In genomic region chr8:115307412-115307811, GRCm38 (mm10) we compare ENCODE assay signal across 22 mouse cellular contexts.
A peak's percentile ranks its signal among the peaks of the same experiment; 100 is the strongest.
DNase-seq lines count a peak whose midpoint lies in the region; ATAC-seq and TF ChIP-seq lines count a peak whose summit lies in the region.
"Had no signal": no experiment of that assay in that cellular context is flagged by ENCODE, and none has a peak within 500 bp of the region (broad histone marks: within the 10 kb centered on the region; RNA-seq: fewer than 3 reads in every experiment).

No protein-coding gene starts in this region.

- no peak overlapping the region for H3K9ac ChIP-seq in kidney, postnatal 0 days (ENCODE audit: low read depth, low read length)
- no peak overlapping the region for H3K9ac ChIP-seq in kidney, embryonic 16.5 days (replicated peaks; ENCODE audit: low read length)
- no peak overlapping the region for H3K9ac ChIP-seq in liver, embryonic 13.5 days
- H3K9ac ChIP-seq: hindbrain, embryonic 12.5 days; limb, embryonic 15.5 days had no signal

- no peaks in the 10 kb centered on the region for H3K36me3 ChIP-seq in kidney, postnatal 0 days (ENCODE audit: insufficient read depth, low read length)
- no peaks in the 10 kb centered on the region for H3K36me3 ChIP-seq in kidney, embryonic 16.5 days (ENCODE audit: insufficient read depth, low read length)
- no peaks in the 10 kb centered on the region for H3K36me3 ChIP-seq in liver, embryonic 13.5 days
- no peaks in the 10 kb centered on the region for H3K36me3 ChIP-seq in midbrain, embryonic 10.5 days
- H3K36me3 ChIP-seq: hindbrain, embryonic 12.5 days; limb, embryonic 15.5 days had no signal

- no peak for ATAC-seq in kidney, postnatal 0 days (replicated peaks; ENCODE audit: low FRiP score, low read depth)
- no peak for ATAC-seq in kidney, embryonic 16.5 days (ENCODE audit: low FRiP score, low TSS enrichment)
- no peak for ATAC-seq in liver, embryonic 13.5 days (ENCODE audit: low read depth)

- no peak overlapping the region for H3K4me2 ChIP-seq in kidney, postnatal 0 days (ENCODE audit: low read length)
- H3K4me2 ChIP-seq in kidney, embryonic 16.5 days (replicated peaks; ENCODE audit: low read depth, low read length) = no peak overlapping the region
- no peak overlapping the region for H3K4me2 ChIP-seq in liver, embryonic 13.5 days
- H3K4me2 ChIP-seq: hindbrain, embryonic 12.5 days; limb, embryonic 15.5 days had no signal

- H3K4me3 ChIP-seq in kidney, postnatal 0 days (replicated peaks; ENCODE audit: low read depth, low read length) = no peak overlapping the region
- no peak overlapping the region for H3K4me3 ChIP-seq in kidney, embryonic 16.5 days (ENCODE audit: low read length)
- H3K4me3 ChIP-seq in bone marrow macrophage, adult 2 months (ENCODE audit: insufficient read depth, low read length) = no peak overlapping the region
- H3K4me3 ChIP-seq in liver, embryonic 13.5 days (replicated peaks) = no peak overlapping the region
- H3K4me3 ChIP-seq in midbrain, embryonic 10.5 days = no peak overlapping the region
- H3K4me3 ChIP-seq: heart, adult 2 months; hindbrain, embryonic 12.5 days; layer of hippocampus, adult 2 months; limb, embryonic 15.5 days; myocyte had no signal

- H3K27me3 ChIP-seq in kidney, postnatal 0 days (ENCODE audit: insufficient read depth, low read length) = no peaks in the 10 kb centered on the region
- no peaks in the 10 kb centered on the region for H3K27me3 ChIP-seq in kidney, embryonic 16.5 days (ENCODE audit: insufficient read depth, low read length)
- H3K27me3 ChIP-seq in liver, embryonic 13.5 days = no peaks in the 10 kb centered on the region
- no peaks in the 10 kb centered on the region for H3K27me3 ChIP-seq in midbrain, embryonic 10.5 days (ENCODE audit: low read depth, poor library complexity, severe bottlenecking)
- H3K27me3 ChIP-seq: hindbrain, embryonic 12.5 days; limb, embryonic 15.5 days had no signal

- peak; percentile 18 for DNase-seq in kidney, postnatal 0 days (ENCODE audit: low spot score)
- peak; percentile 1 for DNase-seq in 416B (ENCODE audit: low read depth)
- DNase-seq in liver, embryonic 13.5 days = peak; percentile 8
- no peak for DNase-seq in yolk sac, embryonic 10.5 days (ENCODE audit: low spot score)
- no peak for DNase-seq in midbrain, embryonic 10.5 days (ENCODE audit: low spot score)
- DNase-seq: adrenal gland, adult 2 months; cerebellum, adult 11-12 months; cerebellum, postnatal 36 days; kidney, adult 18-20 months; kidney, postnatal 14 days; layer of hippocampus, postnatal 36 days; lung, postnatal 14 days; midbrain, embryonic 14.5 days; right cerebral cortex, postnatal 25 days; thymus, postnatal 36 days had no signal

- 30% methylated on average over 4 of the region's 4 CpGs for WGBS in kidney, postnatal 0 days
- WGBS in kidney, embryonic 16.5 days = 32% methylated on average over 4 of the region's 4 CpGs
- 9% methylated on average over 4 of the region's 4 CpGs for WGBS in liver, embryonic 13.5 days (ENCODE audit: insufficient replicate concordance)
- 68% methylated on average over 4 of the region's 4 CpGs for WGBS in midbrain, embryonic 10.5 days

- no peaks in the 10 kb centered on the region for H3K9me3 ChIP-seq in kidney, postnatal 0 days (replicated peaks; ENCODE audit: low read length)
- H3K9me3 ChIP-seq in kidney, embryonic 16.5 days (ENCODE audit: low read length) = no peaks in the 10 kb centered on the region
- H3K9me3 ChIP-seq in liver, embryonic 13.5 days (replicated peaks) = no peaks in the 10 kb centered on the region
- no peaks in the 10 kb centered on the region for H3K9me3 ChIP-seq in midbrain, embryonic 10.5 days (replicated peaks)
- H3K9me3 ChIP-seq: hindbrain, embryonic 12.5 days; limb, embryonic 15.5 days had no signal

- H3K4me1 ChIP-seq in kidney, postnatal 0 days (replicated peaks; ENCODE audit: insufficient read depth, low read length) = no peaks in the 10 kb centered on the region; the same call in 1 of the 2 replicates
- H3K4me1 ChIP-seq in kidney, embryonic 16.5 days (ENCODE audit: insufficient read depth, low read length) = peaks cover 5% of the 10 kb centered on the region; the same call in 1 of the 2 replicates
- peaks cover 44% of the 10 kb centered on the region for H3K4me1 ChIP-seq in bone marrow macrophage, adult 2 months (ENCODE audit: control insufficient read depth, insufficient read depth, low read length)
- H3K4me1 ChIP-seq in liver, embryonic 13.5 days (replicated peaks) = no peaks in the 10 kb centered on the region
- H3K4me1 ChIP-seq in midbrain, embryonic 10.5 days = peaks cover 13% of the 10 kb centered on the region

- TF ChIP-seq CTCF in kidney, postnatal 0 days (IDR thresholded peaks at IDR 0.05; ENCODE audit: low read depth) = no peak
- TF ChIP-seq CTCF in bone marrow macrophage, adult 2 months (IDR thresholded peaks at IDR 0.05; ENCODE audit: low read depth, low read length) = no peak

- no peak for TF ChIP-seq POLR2A in bone marrow macrophage, adult 2 months (IDR thresholded peaks at IDR 0.05; ENCODE audit: borderline replicate concordance, low read depth, low read length)

- H3K27ac ChIP-seq in kidney, postnatal 0 days = no peak overlapping the region
- no peak overlapping the region for H3K27ac ChIP-seq in kidney, embryonic 16.5 days (ENCODE audit: low read length)
- peak overlapping the region; percentile 42; the same call in 1 of the 2 replicates for H3K27ac ChIP-seq in bone marrow macrophage, adult 2 months (ENCODE audit: insufficient read depth, low read depth, low read length)
- no peak overlapping the region for H3K27ac ChIP-seq in liver, embryonic 13.5 days
- no peak overlapping the region for H3K27ac ChIP-seq in midbrain, embryonic 10.5 days (replicated peaks)
- H3K27ac ChIP-seq: heart, adult 2 months; hindbrain, embryonic 12.5 days; layer of hippocampus, adult 2 months; limb, embryonic 15.5 days had no signal

Comparison
In these comparisons a context has a peak if more than half of its experiments do, and no peak if none do; other contexts are left out.
1. DNase-seq: peak in kidney, postnatal 0 days (single experiment), 416B (single experiment) and liver, embryonic 13.5 days (single experiment); none in yolk sac, embryonic 10.5 days (single experiment) and midbrain, embryonic 10.5 days (single experiment).